Mouse (Mus musculus) forebrain, postnatal 0 days (tissue): Measurements from ENCODE around the gene Osbpl9. TPM values are rescaled to one million over a fixed set of nuclear protein-coding genes. Genes with fewer than 3 reads are reported as not detected.

Experiments
- ATAC-seq: fragments of 200-750 bp; cut with Nextera tagmentation; 2 replicates; pipeline ENCODE4 v1.8.0; 2017; ENCODE audit warnings: mild to moderate bottlenecking, moderate library complexity
- DNase-seq: peaks from one replicate; pipeline ENCODE4 v3.0.0-alpha.2; 2015
- H3K27ac ChIP-seq: fragments of 300-500 bp; sonication (generic); 2 replicates; pipeline ENCODE4 v1.5.1; 2014; ENCODE audit warnings: low read depth, mild to moderate bottlenecking, antibody characterized with exemption, low read length, moderate library complexity, mixed read lengths
- H3K27me3 ChIP-seq: fragments of 300-500 bp; sonication (generic); 2 replicates; pipeline ENCODE4 v1.6.1; 2014; ENCODE audit warnings: mild to moderate bottlenecking, low read length, mixed read lengths; ENCODE audit not compliant: insufficient read depth
- H3K36me3 ChIP-seq: fragments of 300-500 bp; sonication (generic); 2 replicates; pipeline ENCODE4 v1.6.1; 2014; ENCODE audit warnings: mild to moderate bottlenecking, moderate library complexity; ENCODE audit not compliant: insufficient read depth
- H3K4me1 ChIP-seq: fragments of 300-500 bp; sonication (generic); 2 replicates; pipeline ENCODE4 v1.6.1; 2014; ENCODE audit warnings: antibody characterized with exemption; ENCODE audit not compliant: insufficient read depth
- H3K4me2 ChIP-seq: fragments of 300-500 bp; sonication (generic); 2 replicates; pipeline ENCODE4 v1.6.1; 2014; ENCODE audit warnings: low read depth, mild to moderate bottlenecking, moderate library complexity
- H3K4me3 ChIP-seq: fragments of 300-500 bp; sonication (generic); 2 replicates; pipeline ENCODE4 v1.5.1; 2014; ENCODE audit warnings: low read depth, low read length, mixed read lengths
- H3K9ac ChIP-seq: fragments of 300-500 bp; sonication (generic); 2 replicates; pipeline ENCODE4 v1.6.1; 2014; ENCODE audit warnings: mild to moderate bottlenecking
- H3K9me3 ChIP-seq: fragments of 300-500 bp; sonication (generic); 2 replicates; pipeline ENCODE4 v1.6.1; 2016; ENCODE audit warnings: low read length
- CTCF ChIP-seq: sonication (generic); IDR thresholded peaks from 2 replicates; pipeline ENCODE4 v1.5.1; 2016; ENCODE audit warnings: antibody characterized with exemption, control low read depth, low read depth
- WGBS: fragments of 180-500 bp; shearing (Covaris S2); extraction: QIAGEN DNeasy Blood & Tissue Kit; methylation state at CpG from one replicate; pipeline ENCODE4 v1.1.7; 2014; 5-methylcytosine and 5-hydroxymethylcytosine counted together
- polyA plus RNA-seq: library from polyadenylated mRNA; unstranded; fragments of >200 nt; fragmentation: Nextera tagmentation; extraction: Ambion mirVana; gene quantifications from 2 replicates; pipeline ENCODE4 v1.2.1, GENCODE M21; 2015
- total RNA-seq: library from RNA; depleted of rRNA; stranded (reverse); fragments of >200 nt; gene quantifications from 2 replicates; pipeline ENCODE4 v1.2.3, GENCODE M21; 2014

The Osbpl9 gene
- total and polyA plus RNA-seq, 2 experiments from 2014 or later: 53.6 to 86.4 TPM

- H3K4me3 ChIP-seq: no peak overlapping the region
- H3K4me2 ChIP-seq: no peak overlapping the region
- 0 out of 2 replicates have a peak, but pooled peaks have one; percentile 6 for TF ChIP-seq CTCF
- WGBS: 80% methylated on average over 9 of the region's 9 CpGs
- no peak overlapping the region for H3K9ac ChIP-seq
- H3K27ac ChIP-seq: no peak overlapping the region
- H3K27me3 ChIP-seq: no peaks in the 10 kb centered on the region
- H3K36me3 ChIP-seq: peaks cover 64% of the 10 kb centered on the region
- H3K9me3 ChIP-seq: no peaks in the 10 kb centered on the region
- ATAC-seq (no peak), DNase-seq (no peak)
- H3K4me1 ChIP-seq: no peaks in the 10 kb centered on the region
These were observed 148.1 kb downstream of the Osbpl9 start for GRCm38 (mm10) chr4:109054003-109054402.

- Histone ChIP-seq H3K36me3 (peaks cover 57% of the 10 kb centered on the region), H3K9ac (no peak overlapping the region), H3K27ac (0 out of 2 replicates have a peak overlapping the region, but pooled peaks have one; percentile 35), H3K27me3 (no peaks in the 10 kb centered on the region), H3K4me3 (no peak overlapping the region), H3K9me3 (no peaks in the 10 kb centered on the region), H3K4me2 (no peak overlapping the region), H3K4me1 (no peaks in the 10 kb centered on the region)
- DNase-seq (peak; percentile 27), ATAC-seq (peak; percentile 70)
- no peak for TF ChIP-seq CTCF
- WGBS: 44% methylated on average over 1 of the region's 1 CpGs
These were observed 149.8 kb downstream of the Osbpl9 start for GRCm38 (mm10) chr4:109052282-109052681.

GRCm38 (mm10) chr4:109048258-109048657 lies 153.8 kb downstream of the Osbpl9 start:
- Histone ChIP-seq H3K9me3 (no peaks in the 10 kb centered on the region), H3K4me2 (no peak overlapping the region), H3K9ac (no peak overlapping the region), H3K4me1 (no peaks in the 10 kb centered on the region), H3K4me3 (no peak overlapping the region), H3K27me3 (no peaks in the 10 kb centered on the region), H3K36me3 (peaks cover 58% of the 10 kb centered on the region), H3K27ac (no peak overlapping the region)
- DNase-seq (no peak), ATAC-seq (no peak)
- no peak for TF ChIP-seq CTCF
- WGBS: 83% methylated on average over 4 of the region's 4 CpGs

- 78% methylated on average over 5 of the region's 5 CpGs for WGBS
- H3K4me1 ChIP-seq: no peaks in the 10 kb centered on the region
- no peaks in the 10 kb centered on the region for H3K9me3 ChIP-seq
- no peaks in the 10 kb centered on the region for H3K27me3 ChIP-seq
- no peak overlapping the region for H3K4me2 ChIP-seq
- no peak for DNase-seq
- ATAC-seq: no peak
- H3K9ac ChIP-seq: no peak overlapping the region
- no peak overlapping the region for H3K27ac ChIP-seq
- no peak for TF ChIP-seq CTCF
- H3K36me3 ChIP-seq: peaks cover 68% of the 10 kb centered on the region
- no peak overlapping the region for H3K4me3 ChIP-seq
These were observed 158.3 kb downstream of the Osbpl9 start for GRCm38 (mm10) chr4:109043756-109044155.

- no peak overlapping the region for H3K27ac ChIP-seq
- H3K4me2 ChIP-seq: no peak overlapping the region
- TF ChIP-seq CTCF: no peak
- peaks cover 68% of the 10 kb centered on the region for H3K36me3 ChIP-seq
- no peak overlapping the region for H3K4me3 ChIP-seq
- ATAC-seq: no peak
- DNase-seq: no peak
- no peak overlapping the region for H3K9ac ChIP-seq
- 80% methylated on average over 5 of the region's 5 CpGs for WGBS
- no peaks in the 10 kb centered on the region for H3K9me3 ChIP-seq
- no peaks in the 10 kb centered on the region for H3K27me3 ChIP-seq
- no peaks in the 10 kb centered on the region for H3K4me1 ChIP-seq
These were observed 158.8 kb downstream of the Osbpl9 start for GRCm38 (mm10) chr4:109043294-109043693.

GRCm38 (mm10) chr4:109042739-109043138 lies 159.3 kb downstream of the Osbpl9 start:
- 92% methylated on average over 4 of the region's 4 CpGs for WGBS
- Histone ChIP-seq H3K4me1 (no peaks in the 10 kb centered on the region), H3K4me2 (no peak overlapping the region), H3K4me3 (no peak overlapping the region), H3K36me3 (peaks cover 64% of the 10 kb centered on the region), H3K9ac (no peak overlapping the region), H3K27me3 (no peaks in the 10 kb centered on the region), H3K27ac (no peak overlapping the region), H3K9me3 (no peaks in the 10 kb centered on the region)
- no peak for TF ChIP-seq CTCF
- DNase-seq (no peak), ATAC-seq (no peak)

GRCm38 (mm10) chr4:109036327-109036726 lies 165.7 kb downstream of the Osbpl9 start:
- H3K36me3 ChIP-seq: peaks cover 37% of the 10 kb centered on the region
- peak; percentile 74 for ATAC-seq
- no peak overlapping the region for H3K27ac ChIP-seq
- H3K4me3 ChIP-seq: no peak overlapping the region
- H3K4me1 ChIP-seq: no peaks in the 10 kb centered on the region
- no peaks in the 10 kb centered on the region for H3K27me3 ChIP-seq
- no peaks in the 10 kb centered on the region for H3K9me3 ChIP-seq
- no peak overlapping the region for H3K9ac ChIP-seq
- H3K4me2 ChIP-seq: no peak overlapping the region
- peak; percentile 69 for DNase-seq
- peak; percentile 79 for TF ChIP-seq CTCF
